Comparison of ENCODE assay signal across 14 mouse cellular contexts in genomic region chr8:84553617-84554016, GRCm38 (mm10).
"Had no signal": no experiment of that assay in that cellular context is flagged by ENCODE, and none has a peak within 500 bp of the region (broad histone marks: within the 10 kb centered on the region; RNA-seq: fewer than 3 reads in every experiment).

No protein-coding gene starts in this region.

- H3K9me3 ChIP-seq: heart, embryonic 13.5 days; heart, embryonic 15.5 days; hindbrain, embryonic 10.5 days; intestine, embryonic 15.5 days; limb, embryonic 10.5 days; limb, embryonic 12.5 days; liver, embryonic 13.5 days; liver, embryonic 15.5 days had no signal

- H3K4me2 ChIP-seq: heart, embryonic 11.5 days; heart, embryonic 13.5 days; heart, embryonic 15.5 days; hindbrain, embryonic 14.5 days; intestine, embryonic 15.5 days; limb, embryonic 12.5 days; liver, embryonic 11.5 days; liver, embryonic 13.5 days; liver, embryonic 15.5 days had no signal

- H3K4me3 ChIP-seq: heart, adult 2 months; heart, embryonic 13.5 days; heart, embryonic 15.5 days; hindbrain, embryonic 10.5 days; intestine, embryonic 15.5 days; layer of hippocampus, adult 2 months; limb, embryonic 10.5 days; limb, embryonic 12.5 days; liver, embryonic 13.5 days; liver, embryonic 15.5 days had no signal

- ATAC-seq: inflammation-experienced regulatory T-cells, adult 6 months; intestine, embryonic 15.5 days had no signal

- H3K27ac ChIP-seq: heart, adult 2 months; heart, embryonic 13.5 days; heart, embryonic 15.5 days; hindbrain, embryonic 10.5 days; intestine, embryonic 15.5 days; limb, embryonic 10.5 days; limb, embryonic 12.5 days; liver, embryonic 13.5 days; liver, embryonic 15.5 days had no signal

- H3K9ac ChIP-seq: heart, embryonic 13.5 days; heart, embryonic 15.5 days; hindbrain, embryonic 14.5 days; intestine, embryonic 15.5 days; limb, embryonic 12.5 days; liver, embryonic 13.5 days; liver, embryonic 15.5 days had no signal

- H3K36me3 ChIP-seq: heart, embryonic 13.5 days; heart, embryonic 15.5 days; intestine, embryonic 15.5 days; limb, embryonic 10.5 days; limb, embryonic 12.5 days; liver, embryonic 13.5 days; liver, embryonic 15.5 days had no signal

- H3K4me1 ChIP-seq: hindbrain, embryonic 10.5 days; intestine, embryonic 15.5 days; limb, embryonic 10.5 days; liver, embryonic 13.5 days; liver, embryonic 15.5 days had no signal
